Mouse (Mus musculus): ENCODE measurements at regions not wholly inside any gene's neighbourhood (a gene's known extent, or its start where the extent isn't known, plus 50 kb on each side); places are given as distances from the start of the nearest gene placed in this dataset.
"Not testable (repeated sequence)": the region's sequence is repeated elsewhere in the genome, so short reads cannot be mapped to it uniquely, and the experiment has no call there.

GRCm38 (mm10) chr5:40901742-40902141, 806.2 kb downstream of the Rab28 start:
- DNase-seq (ENCODE audit: low spot score): no peak

GRCm38 (mm10) chr5:40882886-40883285, 825.1 kb downstream of the Rab28 start:
- no peak for DNase-seq (ENCODE audit: low spot score)

- DNase-seq (ENCODE audit: low spot score): no peak
These were observed 830.2 kb downstream of the Rab28 start for GRCm38 (mm10) chr5:40877756-40878155.

- DNase-seq (ENCODE audit: low spot score): not testable (repeated sequence)
These were observed 845.6 kb downstream of the Rab28 start for GRCm38 (mm10) chr5:40862349-40862748.

All from ovary, postnatal 36 days (tissue).